Mouse (Mus musculus): ENCODE data around the gene Lhx2. TPM values are rescaled to one million over a fixed set of nuclear protein-coding genes. Genes with fewer than 3 reads are reported as not detected.

The Lhx2 gene
- total RNA-seq, 1 experiment from 2014 or later = not detected

- ATAC-seq (replicated peaks; ENCODE audit: low read depth, poor library complexity, severe bottlenecking) = no peak
These were observed 58.8 kb downstream of the Lhx2 start for GRCm38 (mm10) chr2:38397882-38398281.

- ATAC-seq (replicated peaks; ENCODE audit: low read depth, poor library complexity, severe bottlenecking) = no peak
These were observed 63.5 kb downstream of the Lhx2 start for GRCm38 (mm10) chr2:38402611-38403010.

GRCm38 (mm10) chr2:38403231-38403630 lies 64.2 kb downstream of the Lhx2 start:
- no peak for ATAC-seq (replicated peaks; ENCODE audit: low read depth, poor library complexity, severe bottlenecking)

- ATAC-seq (replicated peaks; ENCODE audit: low read depth, poor library complexity, severe bottlenecking) = no peak
These were observed 65.0 kb downstream of the Lhx2 start for GRCm38 (mm10) chr2:38404007-38404596.

- ATAC-seq (replicated peaks; ENCODE audit: low read depth, poor library complexity, severe bottlenecking) = no peak
These were observed 66.3 kb downstream of the Lhx2 start for GRCm38 (mm10) chr2:38405356-38405755.

- no peak for ATAC-seq (replicated peaks; ENCODE audit: low read depth, poor library complexity, severe bottlenecking)
These were observed 70.2 kb downstream of the Lhx2 start for GRCm38 (mm10) chr2:38409309-38409708.

- ATAC-seq (replicated peaks; ENCODE audit: low read depth, poor library complexity, severe bottlenecking) = no peak
These were observed 71.1 kb downstream of the Lhx2 start for GRCm38 (mm10) chr2:38410227-38410626.

- ATAC-seq (replicated peaks; ENCODE audit: low read depth, poor library complexity, severe bottlenecking) = no peak
These were observed 73.6 kb downstream of the Lhx2 start for GRCm38 (mm10) chr2:38412599-38413177.

- peak; percentile 90 for ATAC-seq (replicated peaks; ENCODE audit: low read depth, poor library complexity, severe bottlenecking)
These were observed 78.9 kb downstream of the Lhx2 start for GRCm38 (mm10) chr2:38417970-38418369.

Other genes starting within 250 kb of the Lhx2 start
- gene Dennd1a, start 51.9 kb upstream of the Lhx2 start, total RNA-seq (2017) = 22.5 and 34.2 TPM in 2 replicates
- 5.4 and 7.2 TPM in 2 replicates for gene Nek6, start 172.4 kb downstream of the Lhx2 start, total RNA-seq (2017)